Mouse (Mus musculus): ENCODE measurements around the gene Txndc9.

The Txndc9 gene

GRCm38 (mm10) chr1:37968746-37969145, 28.9 kb downstream of the Txndc9 start:
- no peak for DNase-seq

GRCm38 (mm10) chr1:37965571-37965970, 32.1 kb downstream of the Txndc9 start:
- DNase-seq = no peak

- DNase-seq = peak; percentile 22
These were observed 38.2 kb downstream of the Txndc9 start for GRCm38 (mm10) chr1:37959486-37959885.

GRCm38 (mm10) chr1:37958516-37958915, 39.2 kb downstream of the Txndc9 start:
- DNase-seq = no peak

- DNase-seq = no peak
These were observed 40.0 kb downstream of the Txndc9 start, which contains the start of gene Lyg1 for GRCm38 (mm10) chr1:37957659-37958058. Lyg1 (minus strand) TSS chr1:37957759.

GRCm38 (mm10) chr1:37956690-37957431, 40.8 kb downstream of the Txndc9 start:
- no peak for DNase-seq

- DNase-seq = no peak
These were observed 42.4 kb downstream of the Txndc9 start for GRCm38 (mm10) chr1:37955251-37955650.

- no peak for DNase-seq
These were observed 42.9 kb downstream of the Txndc9 start for GRCm38 (mm10) chr1:37954786-37955185.

GRCm38 (mm10) chr1:37948906-37949305, 48.8 kb downstream of the Txndc9 start:
- no peak for DNase-seq
